Mouse (Mus musculus) myocyte (in vitro differentiated cells): ENCODE results near the gene Slc37a4. TPM values are rescaled to one million over a fixed set of nuclear protein-coding genes. Genes with fewer than 3 reads are reported as not detected.
"Not testable (repeated sequence)": the region's sequence is repeated elsewhere in the genome, so short reads cannot be mapped to it uniquely, and the experiment has no call there.

Source experiments
- H3K27me3 ChIP-seq: one replicate; pipeline ENCODE4 v1.6.1; 2011; ENCODE audit not compliant: control insufficient read depth, insufficient read depth, insufficient read length
- H3K36me3 ChIP-seq: one replicate; pipeline ENCODE4 v1.6.1; 2011; ENCODE audit not compliant: control insufficient read depth, insufficient read depth
- H3K4me2 ChIP-seq: one replicate; pipeline ENCODE4 v1.6.1; 2011; ENCODE audit warnings: low read depth, control low read depth
- H3K4me3 ChIP-seq: one replicate; pipeline ENCODE4 v1.5.1; 2011; ENCODE audit warnings: mild to moderate bottlenecking, control low read depth, moderate library complexity
- H3K79me2 ChIP-seq: one replicate; pipeline ENCODE4 v1.6.1; 2011; ENCODE audit not compliant: control insufficient read depth, insufficient read depth
- H3ac ChIP-seq: one replicate; pipeline ENCODE4 v1.6.1; 2011; ENCODE audit not compliant: control insufficient read depth, insufficient read length
- CEBPB ChIP-seq: IDR thresholded peaks from 2 replicates; pipeline ENCODE4 v1.6.1; 2011; ENCODE audit warnings: mild to moderate bottlenecking, moderate library complexity; ENCODE audit not compliant: poor library complexity, insufficient read depth, severe bottlenecking
- E2F4 ChIP-seq: IDR thresholded peaks from one replicate; pipeline ENCODE4 v1.6.1; 2011; ENCODE audit warnings: mild to moderate bottlenecking, control low read depth, moderate library complexity; ENCODE audit not compliant: insufficient read depth
- MAX ChIP-seq: IDR thresholded peaks from one replicate; pipeline ENCODE4 v1.6.1; 2011; ENCODE audit warnings: low read depth, mild to moderate bottlenecking, control low read depth
- MYOD1 ChIP-seq, 3 experiments: IDR thresholded peaks; one replicate each; pipeline ENCODE4 v1.6.1; 2011; ENCODE audit warnings: control low read depth in 2 of 3, low read depth in 2 of 3, mild to moderate bottlenecking in 2 of 3, moderate library complexity in 1 of 3; ENCODE audit not compliant: insufficient read length in 2 of 3, control insufficient read depth in 1 of 3
- MYOG ChIP-seq, 3 experiments: IDR thresholded peaks; one replicate each; pipeline ENCODE4 v1.6.1; 2011; ENCODE audit warnings: control low read depth in 2 of 3, low read depth in 2 of 3, mild to moderate bottlenecking in 2 of 3; ENCODE audit not compliant: insufficient read length in 2 of 3, control insufficient read depth in 1 of 3, insufficient read depth in 1 of 3
- POLR2A ChIP-seq: IDR thresholded peaks from one replicate; pipeline ENCODE4 v1.6.1; 2011; ENCODE audit warnings: low read depth, mild to moderate bottlenecking, control low read depth, moderate library complexity; ENCODE audit not compliant: insufficient read length
- POLR2AphosphoS2 ChIP-seq: IDR thresholded peaks from one replicate; pipeline ENCODE4 v1.6.1; 2011; ENCODE audit warnings: low read depth, control low read depth; ENCODE audit not compliant: insufficient read length
- REST ChIP-seq: IDR thresholded peaks from one replicate; pipeline ENCODE4 v1.6.1; 2011; ENCODE audit warnings: mild to moderate bottlenecking, control low read depth, moderate library complexity; ENCODE audit not compliant: insufficient read depth, insufficient read length
- SRF ChIP-seq: IDR thresholded peaks from one replicate; pipeline ENCODE4 v1.6.1; 2011; ENCODE audit warnings: low read depth; ENCODE audit not compliant: control insufficient read depth, insufficient read length
- TCF12 ChIP-seq: IDR thresholded peaks from one replicate; pipeline ENCODE4 v1.6.1; 2011; ENCODE audit warnings: mild to moderate bottlenecking, control low read depth; ENCODE audit not compliant: poor library complexity, insufficient read depth, severe bottlenecking
- TCF3 ChIP-seq: IDR thresholded peaks from one replicate; pipeline ENCODE4 v1.6.1; 2011; ENCODE audit warnings: low read depth, control low read depth; ENCODE audit not compliant: insufficient read length
- USF1 ChIP-seq: IDR thresholded peaks from one replicate; pipeline ENCODE4 v1.6.1; 2011; ENCODE audit warnings: low read depth, mild to moderate bottlenecking, control low read depth, moderate library complexity
- polyA plus RNA-seq: library from polyadenylated mRNA; unstranded; fragments of >200 nt; fragmentation: generic; extraction: Trizol; gene quantifications from one replicate; pipeline ENCODE4 v1.2.1, GENCODE M21; 2012; ENCODE audit warnings: missing spikeins

Slc37a4 gene
- polyA plus RNA-seq, 1 experiment, result 20.8 TPM

DNA sequence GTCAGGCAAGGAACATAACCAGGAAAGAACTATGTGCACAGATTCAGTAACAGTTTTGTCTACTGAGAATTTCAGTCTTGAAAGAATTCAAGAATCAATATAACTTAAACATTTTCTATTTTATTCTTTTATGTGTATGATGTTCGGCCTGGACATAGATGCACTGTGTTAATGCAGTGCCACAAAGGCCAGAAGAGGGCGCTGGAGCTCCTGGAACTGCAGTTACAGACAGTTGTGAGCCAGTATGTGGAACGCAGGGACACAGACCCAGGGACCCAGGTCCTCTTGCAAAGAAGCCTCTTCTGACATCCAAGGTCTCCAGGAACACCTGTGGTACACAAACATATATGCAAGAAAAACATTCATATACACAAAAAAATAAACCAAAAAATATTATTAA is 32.2 kb upstream of the Slc37a4 start:
- Histone ChIP-seq H3K4me2 (no peak overlapping the region), H3K79me2 (peaks cover 11% of the 10 kb centered on the region), H3K4me3 (no peak overlapping the region), H3ac (no peak overlapping the region), H3K27me3 (no peaks in the 10 kb centered on the region), H3K36me3 (no peaks in the 10 kb centered on the region)
- TF ChIP-seq POLR2AphosphoS2 (no peak), SRF (no peak), MYOG (IDR thresholded peaks at IDR 0.05; ENCODE audit: control insufficient read depth in 1 of 3, insufficient read depth in 1 of 3, insufficient read length in 2 of 3, low read depth in 2 of 3) (no peak), TCF3 (no peak), TCF12 (no peak), USF1 (no peak)

DNA sequence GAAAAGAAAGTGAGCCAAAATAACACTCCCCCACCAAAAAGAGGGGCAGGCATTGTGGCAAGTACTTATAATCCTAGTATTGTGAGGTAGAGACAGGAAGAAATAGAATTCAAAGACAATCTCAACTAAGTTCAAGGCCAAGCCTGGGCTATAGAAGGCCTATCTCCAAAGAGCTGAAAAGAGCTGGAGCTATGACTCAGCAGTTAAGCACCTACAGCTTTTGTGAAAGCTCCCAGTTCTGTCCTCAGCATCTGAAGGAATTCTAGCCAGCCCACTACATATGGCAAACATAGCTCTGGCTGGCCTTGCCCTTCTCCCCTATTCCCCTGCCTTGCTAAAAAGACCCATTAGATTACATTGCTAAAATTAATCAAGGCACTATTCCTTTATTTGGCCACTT is 23.3 kb upstream of the Slc37a4 start:
- no peaks in the 10 kb centered on the region for H3K27me3 ChIP-seq
- no peaks in the 10 kb centered on the region for H3K36me3 ChIP-seq
- no peak overlapping the region for H3K4me3 ChIP-seq
- H3ac ChIP-seq, result no peak overlapping the region
- H3K79me2 ChIP-seq, result no peaks in the 10 kb centered on the region
- no peak overlapping the region for H3K4me2 ChIP-seq
- TF ChIP-seq TCF3 (no peak), MYOG (IDR thresholded peaks at IDR 0.05; ENCODE audit: control insufficient read depth in 1 of 3, insufficient read depth in 1 of 3, insufficient read length in 2 of 3, low read depth in 2 of 3) (no peak), MYOD1 (IDR thresholded peaks at IDR 0.05; ENCODE audit: control insufficient read depth in 1 of 3, insufficient read length in 2 of 3, low read depth in 2 of 3) (no peak), USF1 (no peak), REST (no peak), SRF (no peak), POLR2A (no peak), TCF12 (no peak), E2F4 (no peak), POLR2AphosphoS2 (no peak), CEBPB (no peak), MAX (no peak)

DNA sequence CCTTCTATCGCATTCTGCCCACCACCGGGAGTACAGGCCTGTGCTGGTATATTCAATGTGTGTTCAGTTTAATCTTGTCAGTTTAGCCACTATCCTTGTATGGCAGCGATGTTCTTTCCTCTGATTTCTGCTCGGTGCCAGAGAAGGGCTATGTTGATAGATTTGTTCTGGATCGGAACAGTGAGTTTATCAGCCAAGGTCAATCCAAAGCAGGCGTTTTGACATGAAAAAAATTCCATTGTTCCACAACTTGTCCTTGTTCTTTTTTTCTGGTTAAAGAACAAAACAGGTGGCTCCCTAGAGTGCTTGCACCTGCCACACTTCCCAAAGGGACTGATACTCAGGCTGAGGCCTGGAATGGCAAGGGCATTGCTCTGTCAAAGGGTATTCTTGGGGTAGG is 20.5 kb upstream of the Slc37a4 start:
- Histone ChIP-seq H3ac (no peak overlapping the region), H3K36me3 (no peaks in the 10 kb centered on the region), H3K27me3 (no peaks in the 10 kb centered on the region), H3K79me2 (peaks cover 15% of the 10 kb centered on the region), H3K4me2 (no peak overlapping the region), H3K4me3 (no peak overlapping the region)
- no peak for TF ChIP-seq E2F4
- peak in 2 of 3 experiments; percentile 22 to 45 for TF ChIP-seq MYOD1 (IDR thresholded peaks at IDR 0.05; ENCODE audit: control insufficient read depth in 1 of 3, insufficient read length in 2 of 3, low read depth in 2 of 3)

DNA sequence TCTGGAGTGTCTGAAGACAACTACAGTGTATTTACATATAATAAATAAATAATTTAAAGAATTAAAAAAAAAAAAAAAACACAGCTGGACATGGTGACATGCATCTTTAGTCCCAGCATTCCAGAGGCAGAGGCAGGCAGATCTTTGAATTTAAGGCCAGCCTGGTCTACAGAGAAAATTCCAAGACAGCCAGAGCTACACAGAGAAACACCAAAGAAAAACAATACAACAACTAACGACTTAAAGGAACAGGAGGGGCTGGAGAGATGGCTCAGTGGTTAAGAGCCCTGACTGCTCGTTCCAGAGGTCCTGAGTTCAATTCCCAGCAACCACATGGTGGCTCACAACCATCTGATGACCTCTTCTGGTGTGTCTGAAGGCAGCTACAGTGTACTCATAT is 19.3 kb upstream of the Slc37a4 start:
- H3K79me2 ChIP-seq, result peaks cover 20% of the 10 kb centered on the region
- not testable (repeated sequence) for H3K36me3 ChIP-seq, H3K4me3 ChIP-seq, H3ac ChIP-seq, H3K4me2 ChIP-seq, H3K27me3 ChIP-seq

DNA sequence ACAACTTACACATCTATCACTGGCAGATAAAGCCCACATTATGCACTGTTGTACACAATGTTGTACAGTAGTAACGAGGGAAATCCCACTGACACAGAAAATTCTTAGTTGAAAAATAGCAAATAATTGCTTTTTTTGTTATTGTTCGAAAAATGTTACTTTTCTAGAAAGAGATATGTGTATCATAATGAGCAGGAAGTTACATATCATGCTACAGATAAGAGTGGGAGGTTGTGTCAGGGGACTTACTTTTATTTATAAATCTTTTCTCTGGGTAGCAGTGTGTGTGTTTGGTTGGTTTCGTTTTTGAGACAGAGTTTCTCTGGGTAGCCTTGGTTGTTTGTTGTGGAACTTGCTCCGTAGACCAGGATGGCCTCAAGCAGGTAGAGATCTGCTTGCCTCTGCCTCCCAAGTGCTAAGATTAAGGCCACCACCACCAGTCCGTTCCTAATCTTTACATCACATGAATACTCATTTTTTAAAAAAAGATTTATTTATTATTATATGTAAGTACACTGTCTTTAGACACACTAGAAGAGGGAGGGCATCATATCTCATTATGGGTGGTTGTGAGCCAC is 18.4 kb upstream of the Slc37a4 start:
- Histone ChIP-seq H3ac (peak overlapping the region; percentile 65), H3K79me2 (peaks cover 20% of the 10 kb centered on the region), H3K4me3 (peak overlapping the region; percentile 88), H3K4me2 (peak overlapping the region; percentile 79), H3K36me3 (peaks cover 9% of the 10 kb centered on the region), H3K27me3 (no peaks in the 10 kb centered on the region)
- no peak for TF ChIP-seq REST
- no peak for TF ChIP-seq MYOD1 (IDR thresholded peaks at IDR 0.05; ENCODE audit: control insufficient read depth in 1 of 3, insufficient read length in 2 of 3, low read depth in 2 of 3)
- no peak for TF ChIP-seq POLR2AphosphoS2
- TF ChIP-seq TCF3, result no peak
- no peak for TF ChIP-seq POLR2A
- no peak for TF ChIP-seq CEBPB
- TF ChIP-seq USF1, result no peak
- no peak for TF ChIP-seq MYOG (IDR thresholded peaks at IDR 0.05; ENCODE audit: control insufficient read depth in 1 of 3, insufficient read depth in 1 of 3, insufficient read length in 2 of 3, low read depth in 2 of 3)
- no peak for TF ChIP-seq MAX
- no peak for TF ChIP-seq SRF
- TF ChIP-seq TCF12, result no peak
- no peak for TF ChIP-seq E2F4
